Mouse (Mus musculus) liver, embryonic 16.5 days (tissue): Measurements from ENCODE around the gene Chst14. TPM values are rescaled to one million over a fixed set of nuclear protein-coding genes. Genes with fewer than 3 reads are reported as not detected.
A peak's percentile ranks its signal among the peaks of the same experiment; 100 is the strongest.

Experiments used
- ATAC-seq: fragments of 200-750 bp; cut with Nextera tagmentation; 2 replicates; pipeline ENCODE4 v1.8.0; 2017; ENCODE audit warnings: low read depth, mild to moderate bottlenecking, moderate number of reproducible peaks, moderate library complexity
- H3K27ac ChIP-seq: fragments of 300-500 bp; sonication (generic); 2 replicates; pipeline ENCODE4 v1.5.1; 2014; ENCODE audit warnings: mild to moderate bottlenecking, low read length
- H3K27me3 ChIP-seq: fragments of 300-500 bp; sonication (generic); 2 replicates; pipeline ENCODE4 v1.6.1; 2014; ENCODE audit warnings: low read depth, low read length, mixed read lengths; ENCODE audit not compliant: control insufficient read depth, insufficient read depth
- H3K36me3 ChIP-seq: fragments of 300-500 bp; sonication (generic); 2 replicates; pipeline ENCODE4 v1.6.1; 2014; ENCODE audit warnings: mild to moderate bottlenecking; ENCODE audit not compliant: control insufficient read depth, insufficient read depth
- H3K4me1 ChIP-seq: fragments of 300-500 bp; sonication (generic); 2 replicates; pipeline ENCODE4 v1.6.1; 2014; ENCODE audit warnings: low read depth, low read length, mixed read lengths; ENCODE audit not compliant: control insufficient read depth
- H3K4me2 ChIP-seq: fragments of 300-500 bp; sonication (generic); 2 replicates; pipeline ENCODE4 v1.6.1; 2014; ENCODE audit warnings: low read depth, low read length, mixed read lengths
- H3K4me3 ChIP-seq: fragments of 300-500 bp; sonication (generic); 2 replicates; pipeline ENCODE4 v1.5.1; 2014; ENCODE audit warnings: low read depth, mild to moderate bottlenecking, low read length
- H3K9ac ChIP-seq: fragments of 300-500 bp; sonication (generic); 2 replicates; pipeline ENCODE4 v1.6.1; 2014; ENCODE audit warnings: low read depth, low read length
- H3K9me3 ChIP-seq: fragments of 300-500 bp; sonication (generic); replicated peaks from 2 replicates; pipeline ENCODE4 v1.6.1; 2016; ENCODE audit warnings: low read length; ENCODE audit not compliant: control insufficient read depth
- WGBS: fragments of 180-500 bp; shearing (Covaris S2); extraction: QIAGEN DNeasy Blood & Tissue Kit; methylation state at CpG from one replicate; pipeline ENCODE4 v1.1.7; 2014; ENCODE audit not compliant: insufficient replicate concordance; 5-methylcytosine and 5-hydroxymethylcytosine counted together
- polyA plus RNA-seq: library from polyadenylated mRNA; unstranded; fragments of >200 nt; fragmentation: Nextera tagmentation; extraction: Ambion mirVana; gene quantifications from 2 replicates; pipeline ENCODE4 v1.2.1, GENCODE M21; 2015

The Chst14 gene
- 4.0 and 4.9 TPM in 2 replicates for polyA plus RNA-seq

- peak within 1 kb of the TSS; percentile 98 for H3K4me2 ChIP-seq
- peak; percentile 95 for ATAC-seq
- H3K27ac ChIP-seq: peak within 1 kb of the TSS; percentile 48
- no peaks in the 10 kb centered on the region for H3K27me3 ChIP-seq
- H3K4me3 ChIP-seq: peak within 1 kb of the TSS; percentile 86
- H3K4me1 ChIP-seq: peaks cover 24% of the 10 kb centered on the region
- H3K9ac ChIP-seq: peak within 1 kb of the TSS; percentile 81
- peaks cover 8% of the 10 kb centered on the region; the same call in 1 of the 2 replicates for H3K36me3 ChIP-seq
- no peaks in the 10 kb centered on the region for H3K9me3 ChIP-seq
- WGBS: under 1% methylated on average over 47 of the region's 47 CpGs
Measured at GRCm38 (mm10) chr2:118926361-118926997, at the start of gene Chst14. TSS of gene Chst14 (plus strand) at chr2:118926496.

GRCm38 (mm10) chr2:118881019-118881418 is 45.3 kb upstream of the Chst14 start:
- Histone ChIP-seq H3K27ac (no peak overlapping the region), H3K4me3 (no peak overlapping the region), H3K36me3 (peaks cover 7% of the 10 kb centered on the region; the same call in 1 of the 2 replicates), H3K4me2 (no peak overlapping the region), H3K4me1 (peaks cover 5% of the 10 kb centered on the region), H3K9ac (no peak overlapping the region), H3K9me3 (no peaks in the 10 kb centered on the region), H3K27me3 (no peaks in the 10 kb centered on the region; the same call in 1 of the 2 replicates)
- ATAC-seq: no peak
- 68% methylated on average over 4 of the region's 4 CpGs for WGBS

- 69% methylated on average over 5 of the region's 5 CpGs for WGBS
- Histone ChIP-seq H3K27me3 (no peaks in the 10 kb centered on the region; the same call in 1 of the 2 replicates), H3K27ac (no peak overlapping the region), H3K36me3 (peaks cover 7% of the 10 kb centered on the region; the same call in 1 of the 2 replicates), H3K9me3 (no peaks in the 10 kb centered on the region), H3K9ac (no peak overlapping the region), H3K4me1 (peaks cover 8% of the 10 kb centered on the region), H3K4me3 (no peak overlapping the region), H3K4me2 (no peak overlapping the region)
- no peak for ATAC-seq
Measured at GRCm38 (mm10) chr2:118881956-118882355, 44.3 kb upstream of the Chst14 start.

- peak overlapping the region; percentile 93 for H3K4me2 ChIP-seq
- peak overlapping the region; percentile 65 for H3K9ac ChIP-seq
- H3K36me3 ChIP-seq: no peaks in the 10 kb centered on the region; the same call in 1 of the 2 replicates
- no peak overlapping the region for H3K27ac ChIP-seq
- peaks cover 19% of the 10 kb centered on the region for H3K4me1 ChIP-seq
- ATAC-seq: peak; percentile 36
- H3K27me3 ChIP-seq: no peaks in the 10 kb centered on the region; the same call in 1 of the 2 replicates
- peak overlapping the region; percentile 58 for H3K4me3 ChIP-seq
- H3K9me3 ChIP-seq: no peaks in the 10 kb centered on the region
- 3% methylated on average over 32 of the region's 32 CpGs for WGBS
Measured at GRCm38 (mm10) chr2:118882840-118883679, 43.2 kb upstream of the Chst14 start.

GRCm38 (mm10) chr2:118887440-118887839 is 38.9 kb upstream of the Chst14 start:
- Histone ChIP-seq H3K4me1 (peaks cover 31% of the 10 kb centered on the region), H3K27me3 (peaks cover 3% of the 10 kb centered on the region), H3K27ac (peak overlapping the region; percentile 89), H3K4me3 (peak overlapping the region; percentile 47), H3K9ac (peak overlapping the region; percentile 55), H3K4me2 (peak overlapping the region; percentile 81), H3K9me3 (no peaks in the 10 kb centered on the region), H3K36me3 (no peaks in the 10 kb centered on the region)
- WGBS: 36% methylated on average over 13 of the region's 13 CpGs
- peak; percentile 60 for ATAC-seq

GRCm38 (mm10) chr2:118887845-118888548 is 38.3 kb upstream of the Chst14 start:
- peaks cover 3% of the 10 kb centered on the region for H3K27me3 ChIP-seq
- no peaks in the 10 kb centered on the region for H3K36me3 ChIP-seq
- H3K4me3 ChIP-seq: peak overlapping the region; percentile 47
- H3K4me2 ChIP-seq: peak overlapping the region; percentile 81
- peaks cover 29% of the 10 kb centered on the region for H3K4me1 ChIP-seq
- ATAC-seq: peak; percentile 91
- H3K9ac ChIP-seq: peak overlapping the region; percentile 55
- H3K27ac ChIP-seq: peak overlapping the region; percentile 89
- H3K9me3 ChIP-seq: no peaks in the 10 kb centered on the region
- 10% methylated on average over 14 of the region's 14 CpGs for WGBS

GRCm38 (mm10) chr2:118891173-118891572 is 35.1 kb upstream of the Chst14 start:
- H3K4me3 ChIP-seq: no peak overlapping the region
- no peak overlapping the region for H3K27ac ChIP-seq
- H3K4me1 ChIP-seq: peaks cover 26% of the 10 kb centered on the region
- H3K9ac ChIP-seq: no peak overlapping the region
- no peak for ATAC-seq
- H3K4me2 ChIP-seq: no peak overlapping the region
- no peaks in the 10 kb centered on the region for H3K36me3 ChIP-seq
- WGBS: 77% methylated on average over 4 of the region's 4 CpGs
- peaks cover 28% of the 10 kb centered on the region for H3K27me3 ChIP-seq
- H3K9me3 ChIP-seq: no peaks in the 10 kb centered on the region

GRCm38 (mm10) chr2:118895990-118896913 is 30.0 kb upstream of the Chst14 start:
- no peak overlapping the region for H3K9ac ChIP-seq
- H3K27me3 ChIP-seq: peaks cover 76% of the 10 kb centered on the region
- H3K9me3 ChIP-seq: no peaks in the 10 kb centered on the region
- ATAC-seq: no peak
- 3% methylated on average over 38 of the region's 38 CpGs for WGBS
- peaks cover 29% of the 10 kb centered on the region for H3K4me1 ChIP-seq
- H3K27ac ChIP-seq: no peak overlapping the region
- peak overlapping the region; percentile 45 for H3K4me3 ChIP-seq
- no peaks in the 10 kb centered on the region for H3K36me3 ChIP-seq
- H3K4me2 ChIP-seq: peak overlapping the region; percentile 60
